Mouse (Mus musculus) heart, embryonic 16.5 days (tissue): ENCODE data around the gene Per2. TPM values are rescaled to one million over a fixed set of nuclear protein-coding genes. Genes with fewer than 3 reads are reported as not detected.
"Not testable (repeated sequence)": the region's sequence is repeated elsewhere in the genome, so short reads cannot be mapped to it uniquely, and the experiment has no call there.

Experiments
- ATAC-seq: fragments of 200-750 bp; cut with Nextera tagmentation; replicated peaks from 2 replicates; pipeline ENCODE4 v1.8.0; 2017; ENCODE audit warnings: moderate number of reproducible peaks; ENCODE audit not compliant: insufficient read depth, low FRiP score; ENCODE audit errors: extremely low read depth
- H3K27ac ChIP-seq: fragments of 300-500 bp; sonication (generic); 2 replicates; pipeline ENCODE4 v1.5.1; 2014; ENCODE audit warnings: mild to moderate bottlenecking, low read length, control low read depth, moderate library complexity
- H3K27me3 ChIP-seq: fragments of 300-500 bp; sonication (generic); 2 replicates; pipeline ENCODE4 v1.6.1; 2014; ENCODE audit warnings: low read length, mixed read lengths; ENCODE audit not compliant: control insufficient read depth, insufficient read depth
- H3K36me3 ChIP-seq: fragments of 300-500 bp; sonication (generic); 2 replicates; pipeline ENCODE4 v1.6.1; 2014; ENCODE audit not compliant: control insufficient read depth, insufficient read depth
- H3K4me1 ChIP-seq: fragments of 300-500 bp; sonication (generic); 2 replicates; pipeline ENCODE4 v1.6.1; 2014; ENCODE audit warnings: low read length, mixed read lengths; ENCODE audit not compliant: control insufficient read depth, insufficient read depth
- H3K4me2 ChIP-seq: fragments of 300-500 bp; sonication (generic); 2 replicates; pipeline ENCODE4 v1.6.1; 2014; ENCODE audit warnings: low read depth, mild to moderate bottlenecking, control low read depth, low read length
- H3K4me3 ChIP-seq: fragments of 300-500 bp; sonication (generic); 2 replicates; pipeline ENCODE4 v1.5.1; 2014; ENCODE audit warnings: mild to moderate bottlenecking, control low read depth, low read length
- H3K9ac ChIP-seq: fragments of 300-500 bp; sonication (generic); 2 replicates; pipeline ENCODE4 v1.6.1; 2014; ENCODE audit warnings: low read length, control low read depth
- H3K9me3 ChIP-seq: fragments of 300-500 bp; sonication (generic); replicated peaks from 2 replicates; pipeline ENCODE4 v1.6.1; 2016; ENCODE audit warnings: low read length; ENCODE audit not compliant: control insufficient read depth
- WGBS: fragments of 180-500 bp; shearing (Covaris S2); extraction: QIAGEN DNeasy Blood & Tissue Kit; methylation state at CpG from one replicate; pipeline ENCODE4 v1.1.7; 2014; 5-methylcytosine and 5-hydroxymethylcytosine counted together
- polyA plus RNA-seq: library from polyadenylated mRNA; unstranded; fragments of >200 nt; fragmentation: Nextera tagmentation; extraction: Ambion mirVana; gene quantifications from 2 replicates; pipeline ENCODE4 v1.2.1, GENCODE M21; 2015

The Per2 gene
- polyA plus RNA-seq, 1 experiment from 2014 or later: 4.9 TPM

GRCm38 (mm10) chr1:91485422-91485821 is 26.3 kb upstream of the Per2 start:
- WGBS: 68% methylated on average over 3 of the region's 3 CpGs
- no peaks in the 10 kb centered on the region for H3K36me3 ChIP-seq
- no peak for ATAC-seq

DNA sequence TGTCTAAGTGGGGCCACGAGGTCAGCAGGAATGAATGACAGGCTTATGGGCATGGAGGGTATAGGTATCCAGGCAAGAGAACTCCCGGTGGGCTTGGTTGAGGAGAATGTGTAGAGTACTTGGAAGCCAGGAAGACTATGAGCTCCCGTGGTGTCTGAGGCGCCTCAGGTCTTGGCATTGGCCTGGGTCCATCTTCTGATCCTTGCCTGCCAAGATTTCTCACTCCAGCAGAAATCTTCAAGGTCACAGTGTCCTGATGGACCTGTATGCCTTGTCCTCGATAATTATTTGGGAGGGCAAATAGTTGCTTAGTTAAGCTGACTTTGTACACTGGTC is 24.9 kb upstream of the Per2 start:
- H3K4me1 ChIP-seq: 0 out of 2 replicates have a peak, but pooled peaks cover 2% of the 10 kb centered on the region
- WGBS: 54% methylated on average over 5 of the region's 5 CpGs
- H3K27ac ChIP-seq: no peak overlapping the region
- no peak overlapping the region for H3K4me3 ChIP-seq
- ATAC-seq: no peak
- no peaks in the 10 kb centered on the region for H3K27me3 ChIP-seq
- H3K9me3 ChIP-seq: no peaks in the 10 kb centered on the region
- H3K36me3 ChIP-seq: no peaks in the 10 kb centered on the region
- no peak overlapping the region for H3K9ac ChIP-seq
- no peak overlapping the region for H3K4me2 ChIP-seq

More at GRCm38 (mm10) chr1:91485422-91485821, 26.3 kb upstream of the Per2 start:
- 0 out of 2 replicates have a peak, but pooled peaks cover 2% of the 10 kb centered on the region for H3K4me1 ChIP-seq
- H3K27me3 ChIP-seq: no peaks in the 10 kb centered on the region
- H3K4me3 ChIP-seq: no peak overlapping the region
- H3K9ac ChIP-seq: no peak overlapping the region
- no peak overlapping the region for H3K4me2 ChIP-seq
- no peak overlapping the region for H3K27ac ChIP-seq
- H3K9me3 ChIP-seq: no peaks in the 10 kb centered on the region

GRCm38 (mm10) chr1:91483304-91484010 is 24.3 kb upstream of the Per2 start:
- H3K4me3 ChIP-seq: no peak overlapping the region
- no peaks in the 10 kb centered on the region for H3K27me3 ChIP-seq
- H3K4me2 ChIP-seq: no peak overlapping the region
- no peak overlapping the region for H3K9ac ChIP-seq
- H3K36me3 ChIP-seq: no peaks in the 10 kb centered on the region
- WGBS: 20% methylated on average over 10 of the region's 10 CpGs
- 0 out of 2 replicates have a peak, but pooled peaks cover 2% of the 10 kb centered on the region for H3K4me1 ChIP-seq
- ATAC-seq: peak; percentile 86
- no peaks in the 10 kb centered on the region for H3K9me3 ChIP-seq
- no peak overlapping the region for H3K27ac ChIP-seq

DNA sequence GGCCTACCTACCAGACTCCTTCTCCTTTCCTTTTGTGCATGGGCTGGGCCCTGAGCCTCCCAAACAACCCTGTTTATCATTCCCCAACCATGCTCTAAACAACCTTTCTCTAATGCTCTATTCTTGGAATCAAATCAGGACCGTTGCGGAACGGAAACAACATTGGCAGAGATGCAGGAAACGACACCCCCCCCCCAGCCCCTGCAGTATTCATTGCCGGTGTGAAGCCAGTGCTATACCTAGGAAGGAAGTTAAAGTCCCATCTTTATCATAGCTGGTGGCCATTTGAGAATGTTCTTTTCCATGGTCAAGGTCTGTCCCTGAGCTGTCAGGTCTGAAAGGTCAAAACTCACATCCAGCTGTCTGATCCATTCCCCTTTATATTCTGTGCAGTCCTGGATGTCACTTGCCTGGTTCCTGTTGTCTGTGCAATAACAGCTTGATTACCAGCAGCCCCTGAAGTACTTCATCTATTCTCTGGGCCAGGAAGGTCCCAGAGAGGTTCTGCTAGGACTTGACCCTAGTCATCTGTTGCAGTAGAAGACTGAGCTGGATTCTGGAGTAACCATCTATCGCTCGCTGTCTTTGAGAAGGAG is 23.6 kb upstream of the Per2 start:
- Histone ChIP-seq H3K27me3 (no peaks in the 10 kb centered on the region), H3K4me2 (no peak overlapping the region), H3K36me3 (no peaks in the 10 kb centered on the region), H3K9ac (no peak overlapping the region), H3K4me1 (0 out of 2 replicates have a peak, but pooled peaks cover 2% of the 10 kb centered on the region), H3K4me3 (no peak overlapping the region), H3K27ac (no peak overlapping the region), H3K9me3 (no peaks in the 10 kb centered on the region)
- no peak for ATAC-seq
- WGBS: 50% methylated on average over 7 of the region's 7 CpGs

- Histone ChIP-seq H3K27me3 (no peaks in the 10 kb centered on the region), H3K4me1 (0 out of 2 replicates have a peak, but pooled peaks cover 2% of the 10 kb centered on the region), H3K27ac (no peak overlapping the region), H3K9me3 (no peaks in the 10 kb centered on the region), H3K36me3 (no peaks in the 10 kb centered on the region), H3K9ac (no peak overlapping the region), H3K4me3 (no peak overlapping the region), H3K4me2 (no peak overlapping the region)
- 100% methylated on average over 1 of the region's 1 CpGs for WGBS
- ATAC-seq: no peak
Measured at GRCm38 (mm10) chr1:91478958-91479357, 19.8 kb upstream of the Per2 start.

DNA sequence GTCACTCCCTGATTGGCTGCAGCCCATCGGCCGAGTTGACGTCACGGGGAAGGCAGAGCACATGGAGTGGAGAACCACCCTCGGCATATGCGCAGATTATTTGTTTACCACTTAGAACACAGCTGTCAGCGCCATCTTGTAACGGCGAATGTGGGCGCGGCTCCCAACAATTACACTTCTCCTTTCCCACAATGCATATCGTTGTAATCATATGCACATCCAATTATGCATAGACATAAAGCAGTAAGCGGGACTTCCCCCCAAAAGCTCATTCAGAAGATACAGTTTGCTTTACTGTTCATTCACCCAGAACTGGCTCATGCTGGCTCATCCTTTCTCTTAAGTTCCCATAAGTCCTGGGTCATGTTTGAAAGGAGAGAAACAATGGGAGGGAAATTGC is 19.0 kb upstream of the Per2 start:
- not testable (repeated sequence) for H3K27me3 ChIP-seq, H3K4me1 ChIP-seq, ATAC-seq, H3K4me3 ChIP-seq, H3K9ac ChIP-seq, H3K27ac ChIP-seq, H3K4me2 ChIP-seq, H3K36me3 ChIP-seq, H3K9me3 ChIP-seq
- WGBS: 92% methylated on average over 8 of the region's 13 CpGs

GRCm38 (mm10) chr1:91469888-91470419 is 10.8 kb upstream of the Per2 start:
- no peaks in the 10 kb centered on the region for H3K9me3 ChIP-seq
- WGBS: 85% methylated on average over 4 of the region's 4 CpGs
- H3K27me3 ChIP-seq: no peaks in the 10 kb centered on the region
- H3K36me3 ChIP-seq: no peaks in the 10 kb centered on the region
- H3K9ac ChIP-seq: no peak overlapping the region
- no peak overlapping the region for H3K4me3 ChIP-seq
- peaks cover 9% of the 10 kb centered on the region for H3K4me1 ChIP-seq
- H3K4me2 ChIP-seq: no peak overlapping the region
- H3K27ac ChIP-seq: no peak overlapping the region
- ATAC-seq: no peak

GRCm38 (mm10) chr1:91466186-91466585 is 7.1 kb upstream of the Per2 start:
- Histone ChIP-seq H3K9me3 (no peaks in the 10 kb centered on the region), H3K9ac (no peak overlapping the region), H3K27me3 (no peaks in the 10 kb centered on the region), H3K4me3 (no peak overlapping the region), H3K4me1 (peaks cover 10% of the 10 kb centered on the region), H3K4me2 (no peak overlapping the region), H3K27ac (no peak overlapping the region), H3K36me3 (no peaks in the 10 kb centered on the region)
- WGBS: 86% methylated on average over 6 of the region's 6 CpGs
- no peak for ATAC-seq

DNA sequence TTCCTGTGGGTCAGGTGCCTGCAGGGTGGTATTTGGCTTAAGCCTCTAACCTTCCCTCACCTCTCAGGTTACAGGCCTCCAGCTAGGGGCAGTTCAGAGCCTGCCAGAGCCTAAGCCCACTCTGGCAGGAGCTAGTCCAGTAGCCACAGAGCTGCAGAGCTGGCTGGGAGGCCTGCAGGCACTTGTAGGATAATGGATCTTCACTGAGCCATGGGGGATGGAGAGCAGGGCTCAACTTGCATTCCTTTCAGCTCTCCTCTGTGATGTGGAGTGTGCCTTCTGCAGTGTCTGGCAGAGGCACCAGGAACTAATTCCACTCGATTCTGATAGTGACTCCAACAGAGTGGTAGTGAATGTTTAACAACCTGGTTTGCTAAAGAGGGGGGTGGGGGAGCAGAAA is 6.1 kb upstream of the Per2 start:
- ATAC-seq: peak; percentile 58; the same call in 1 of the 2 replicates
- H3K36me3 ChIP-seq: no peaks in the 10 kb centered on the region
- H3K4me2 ChIP-seq: no peak overlapping the region
- peak overlapping the region; percentile 9; the same call in 1 of the 2 replicates for H3K27ac ChIP-seq
- no peak overlapping the region for H3K9ac ChIP-seq
- no peaks in the 10 kb centered on the region for H3K27me3 ChIP-seq
- no peak overlapping the region for H3K4me3 ChIP-seq
- no peaks in the 10 kb centered on the region for H3K9me3 ChIP-seq
- H3K4me1 ChIP-seq: peaks cover 10% of the 10 kb centered on the region
- 18% methylated on average over 1 of the region's 1 CpGs for WGBS
